Mouse (Mus musculus) adrenal gland, postnatal 36 days (tissue): Measurements from ENCODE around the gene Gm28047. TPM values are rescaled to one million over a fixed set of nuclear protein-coding genes. Genes with fewer than 3 reads are reported as not detected.
A peak's percentile ranks its signal among the peaks of the same experiment; 100 is the strongest.
"Not testable (repeated sequence)": the region's sequence is repeated elsewhere in the genome, so short reads cannot be mapped to it uniquely, and the experiment has no call there.

Source experiments
- DNase-seq, 2 experiments: peaks; one replicate each; pipeline ENCODE4 v3.0.0; 2021; ENCODE audit warnings: mixed read lengths in 1 of 2
- long read RNA-seq, 2 experiments: library from polyadenylated mRNA; stranded (forward); transcript quantifications; one replicate each; pipeline ENCODE4 v2.0.0; 2021; ENCODE audit warnings: borderline sequencing depth in 2 of 2
- total RNA-seq, 2 experiments: library from RNA; stranded (reverse); gene quantifications; 2 replicates each; pipeline ENCODE4 v1.2.3; 2021

Gene Gm28047
- 1 to 10 TPM; 1.2 to 1.4 TPM for total RNA-seq
- long read RNA-seq, experiment 1, result 0 reads
- long read RNA-seq, experiment 2, partial matches to known transcripts, result 3 of 3 reads
- long read RNA-seq, experiment 2, other reads (novel, unspliced or antisense), result 0 of 3 reads

DNA sequence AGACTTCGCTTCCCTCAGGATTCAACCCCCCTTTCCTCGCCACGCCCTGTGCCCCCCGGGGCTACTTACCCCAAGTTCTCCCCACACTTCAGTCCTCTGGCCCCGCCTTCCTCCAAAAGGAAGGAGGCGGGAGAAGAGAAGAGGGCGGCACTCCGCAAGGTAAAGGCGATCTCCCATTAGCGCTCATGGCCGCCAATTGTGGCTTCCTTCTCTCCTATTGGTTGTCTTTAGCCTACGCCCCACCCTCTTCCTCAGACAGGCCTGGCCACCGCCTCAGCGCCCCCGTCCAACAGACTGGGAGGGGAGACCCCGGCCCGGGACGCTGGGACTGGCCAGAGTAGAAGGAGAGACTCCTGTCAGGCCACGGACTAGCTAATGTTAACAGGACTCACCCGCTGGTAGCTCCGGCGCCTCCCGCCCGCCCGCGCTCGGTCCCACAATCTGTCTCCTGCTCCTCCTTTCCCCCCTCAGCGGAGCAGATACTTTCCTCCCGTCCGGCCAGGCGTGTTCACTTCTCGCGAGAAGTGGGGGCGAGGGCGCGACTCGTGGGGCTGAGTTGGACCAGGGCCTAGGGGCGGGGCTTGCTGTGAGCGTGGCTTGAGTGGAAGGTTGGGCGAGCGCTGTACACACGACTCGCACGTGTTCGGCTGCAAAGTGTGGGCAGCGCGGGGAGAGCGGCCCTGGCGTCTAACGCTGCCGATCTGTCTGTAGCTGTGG is at the start of gene Gm28047, which contains the start of gene Atf7:
Gene Gm28047, minus strand, starts transcription at position 98 of the 717 bp plus-strand sequence.
Gene Atf7, minus strand, starts transcription at position 495 of the 717 bp plus-strand sequence.
- peak; percentile 100 for DNase-seq

DNA sequence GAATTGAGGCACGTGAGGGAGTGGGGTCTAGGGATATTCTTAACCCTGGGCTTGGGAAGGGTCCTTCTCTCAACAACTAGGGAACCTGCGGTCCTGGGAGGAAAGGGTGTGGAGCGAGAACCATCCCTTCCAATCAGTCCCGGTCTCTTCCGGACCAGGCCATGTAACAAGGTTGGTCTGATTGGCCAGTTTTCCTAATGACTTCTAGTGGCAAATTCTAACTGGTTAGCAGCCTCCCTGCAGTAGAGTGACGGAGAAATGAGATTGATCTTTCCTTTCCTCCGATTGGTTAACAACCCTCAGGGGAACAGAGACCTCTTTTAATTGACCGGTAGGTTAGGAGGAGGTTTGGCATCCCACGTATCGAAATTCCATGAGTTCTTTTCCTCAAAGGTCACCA is 48.7 kb upstream of the Gm28047 start:
- peak; percentile 37 to 59 for DNase-seq

DNA sequence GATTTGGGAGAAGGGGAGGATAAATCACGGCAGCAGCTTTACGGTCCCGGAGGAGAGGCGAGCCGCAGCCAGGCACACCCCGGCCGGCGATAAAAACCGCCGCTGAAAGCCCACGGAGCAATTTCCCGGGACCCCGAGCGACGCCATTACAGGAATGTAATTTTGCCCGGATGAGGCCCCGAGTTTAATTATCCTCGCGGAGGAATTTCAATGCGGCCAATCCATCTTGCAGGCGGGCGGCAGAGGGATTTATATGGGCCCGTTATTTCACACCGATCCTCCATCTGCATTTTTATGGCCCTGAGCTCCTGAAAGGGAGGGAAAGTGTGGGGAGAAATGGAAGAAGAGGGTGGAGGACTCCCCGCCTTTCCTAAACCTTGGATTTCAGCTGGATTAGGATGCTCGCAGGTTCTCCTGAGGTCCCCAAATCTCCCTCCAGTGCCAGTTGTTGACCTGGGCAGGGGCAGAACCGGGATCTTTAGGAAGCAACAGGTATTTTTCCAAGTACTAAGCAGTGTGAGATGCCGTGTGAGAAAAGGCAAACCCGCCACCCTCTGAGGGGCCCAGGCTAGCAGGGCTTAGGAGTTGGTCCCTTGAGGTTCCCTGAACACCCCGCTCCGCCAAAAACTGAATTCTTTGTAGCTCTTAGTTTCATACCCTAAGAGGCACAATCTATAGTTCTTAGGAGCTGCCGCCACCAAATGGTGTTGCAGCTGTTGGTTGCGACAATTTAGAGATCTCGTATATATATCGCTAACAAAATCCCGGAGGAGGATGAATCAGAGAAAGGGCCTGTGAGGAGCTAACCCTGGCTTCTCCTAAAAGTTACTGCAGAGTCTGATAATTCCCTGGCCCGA is 47.6 kb upstream of the Gm28047 start, which contains the start of gene Atp5g2:
Gene Atp5g2, minus strand, starts transcription at position 138 of the 857 bp plus-strand sequence.
- DNase-seq, result peak; percentile 45 to 47

DNA sequence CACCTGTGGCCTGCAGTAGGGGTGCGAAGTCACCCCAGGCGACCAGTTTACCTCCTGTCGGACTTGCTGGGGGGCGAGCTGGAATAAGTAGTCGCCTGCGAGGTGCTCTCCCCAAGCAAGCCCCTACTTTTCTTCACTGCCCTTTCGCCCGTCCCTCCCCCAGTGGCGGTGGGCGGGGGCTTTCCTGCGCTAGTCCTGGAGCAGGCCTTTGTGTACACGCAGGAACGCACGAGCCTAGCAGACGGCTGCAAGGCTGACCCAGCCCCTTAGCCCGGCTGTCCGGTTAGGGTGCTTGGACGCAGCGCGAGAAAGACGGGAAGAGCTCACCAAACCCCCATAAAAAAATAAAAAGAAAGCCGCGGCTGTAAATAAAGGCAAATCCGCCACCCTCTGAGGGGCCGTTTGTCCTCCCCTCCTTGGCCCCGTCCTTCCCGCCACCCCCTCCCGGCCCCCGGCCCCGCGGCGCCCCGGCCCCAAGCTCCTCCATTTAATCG is 46.9 kb upstream of the Gm28047 start:
- DNase-seq, result peak; percentile 90 to 95

DNA sequence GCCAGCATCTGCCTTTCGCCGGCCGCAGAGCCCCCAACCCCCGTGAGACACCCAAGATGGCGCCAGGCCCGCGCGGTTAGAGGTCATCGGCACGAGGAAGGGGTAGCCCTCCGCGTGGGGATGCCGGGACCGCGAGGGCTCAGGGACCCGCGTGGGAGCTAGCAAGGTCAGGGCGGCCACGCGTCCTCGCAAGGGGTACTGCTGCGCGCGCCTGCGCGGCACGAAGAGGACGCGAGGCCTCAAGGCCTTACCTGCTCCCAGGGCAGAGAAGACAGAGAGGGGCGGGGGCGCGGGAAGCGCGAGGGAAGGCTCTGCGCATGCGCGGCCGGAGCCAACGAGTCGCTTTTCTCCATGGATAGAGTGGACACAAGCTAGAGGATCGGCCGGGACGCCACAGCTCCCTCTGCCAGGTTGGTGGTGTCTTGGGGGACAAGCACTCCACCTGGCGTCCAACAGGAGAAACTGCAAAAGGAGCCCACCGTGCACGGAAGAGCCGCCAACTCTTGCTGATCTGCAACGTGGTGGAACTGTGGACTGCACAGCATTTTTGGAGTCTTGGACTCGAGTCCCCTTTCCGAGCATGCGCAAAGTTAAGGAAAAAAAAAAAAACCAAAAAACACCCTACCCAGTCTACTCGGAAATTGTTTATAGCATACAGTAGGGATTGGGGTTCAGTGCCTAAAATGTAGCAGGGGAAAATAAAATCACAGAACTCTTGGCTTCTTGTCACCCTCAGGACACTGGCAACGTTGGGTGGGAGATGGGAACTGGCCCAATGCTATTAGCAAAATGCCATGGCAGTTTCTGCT is 46.1 kb upstream of the Gm28047 start:
- DNase-seq, result peak; percentile 96 to 97

DNA sequence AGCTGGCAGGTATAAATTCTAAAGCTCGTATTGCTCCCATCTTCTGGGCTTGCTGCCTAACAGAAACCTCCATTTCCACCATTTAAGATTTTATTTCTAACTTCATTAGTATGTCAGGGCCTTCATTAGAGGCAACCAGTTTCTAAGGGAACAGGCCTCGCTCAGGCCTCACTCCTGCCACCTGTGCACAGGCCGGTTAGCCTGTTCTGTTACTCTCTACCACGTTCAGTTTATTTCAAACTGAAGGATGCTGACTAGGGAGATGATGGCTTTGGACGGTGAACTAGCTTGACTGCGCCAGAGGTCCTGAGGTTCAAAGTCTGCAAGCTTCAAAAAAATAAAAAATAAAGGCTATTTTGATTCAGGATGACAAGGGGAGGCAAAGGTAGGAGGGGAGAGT is 45.4 kb upstream of the Gm28047 start:
- peak; percentile 10 to 17 for DNase-seq

DNA sequence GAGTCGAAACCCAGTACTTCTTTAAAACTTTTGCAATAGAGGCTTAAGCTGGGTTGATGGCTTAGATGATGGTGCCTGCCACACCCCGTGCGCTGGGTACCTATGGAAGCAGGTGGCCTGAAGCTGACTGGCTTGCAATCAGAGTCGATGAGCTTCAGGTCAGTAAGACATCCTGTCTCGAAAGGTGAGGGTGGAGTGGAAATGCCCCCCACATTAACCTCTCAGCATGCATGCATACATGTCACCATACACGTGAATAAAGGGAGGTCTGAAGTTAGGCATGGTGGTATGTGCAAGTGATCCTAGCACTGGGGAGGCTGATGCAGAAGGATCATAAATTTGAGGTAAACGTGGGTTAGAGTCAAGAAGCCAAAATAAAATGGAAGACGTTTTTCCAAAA is 44.7 kb upstream of the Gm28047 start:
- DNase-seq, result no peak

DNA sequence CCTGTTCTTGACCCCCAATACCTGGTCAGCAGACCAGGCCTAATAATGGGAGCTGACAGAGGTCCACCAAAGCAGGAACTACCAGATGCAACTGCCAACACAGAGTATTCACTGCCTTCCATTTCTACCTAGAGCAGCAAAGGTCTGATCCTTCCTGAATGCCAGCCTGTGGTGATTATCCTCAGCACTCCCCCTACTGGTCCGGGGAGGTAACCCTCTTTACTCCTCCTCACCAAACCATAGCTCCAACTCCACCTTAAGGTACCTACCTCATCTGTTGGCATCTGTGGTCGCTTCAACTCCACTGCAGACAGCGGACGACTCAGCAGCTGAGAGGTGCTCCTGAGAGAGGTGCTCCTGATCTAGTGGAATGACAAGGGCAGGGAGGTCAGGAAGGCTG is 40.6 kb upstream of the Gm28047 start:
- DNase-seq, result peak; percentile 42 to 77

DNA sequence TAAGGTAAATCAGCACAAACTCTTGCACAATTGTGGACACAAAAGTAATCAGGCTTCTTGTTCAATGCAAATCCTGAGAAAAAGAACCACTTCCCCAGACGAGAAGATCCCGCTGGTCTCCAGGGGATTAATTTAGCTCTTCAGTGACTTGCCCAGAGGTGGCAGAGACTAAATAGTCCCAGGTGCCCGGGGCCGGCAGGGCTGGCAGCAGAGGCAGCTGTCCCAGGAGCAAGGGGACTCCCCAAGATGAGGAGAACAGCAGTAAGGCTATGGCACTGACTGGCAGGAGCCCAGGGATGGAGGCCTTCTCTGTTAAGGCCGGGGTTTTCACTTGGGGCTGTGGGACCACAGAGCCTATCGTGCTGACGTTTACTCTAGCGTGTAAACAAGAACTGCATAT is 39.0 kb upstream of the Gm28047 start:
- no peak for DNase-seq

DNA sequence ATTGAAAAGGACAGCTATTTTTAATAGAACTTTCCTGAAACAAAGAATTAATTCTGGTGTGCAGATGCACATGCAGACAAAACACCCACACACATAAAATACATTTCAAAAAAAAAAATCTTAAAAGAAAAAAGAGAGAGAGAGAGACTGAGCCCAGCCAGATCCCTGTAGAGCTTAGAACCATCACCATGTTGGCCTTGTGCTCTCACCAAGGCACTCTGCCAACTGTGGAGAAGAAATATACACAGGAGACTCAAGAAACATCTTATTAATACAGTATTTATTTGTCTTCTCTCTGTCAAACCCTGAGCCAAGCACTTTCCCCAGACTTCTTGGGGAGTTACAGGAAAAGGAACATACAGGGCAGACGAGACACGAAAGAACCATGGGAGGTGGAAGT is 37.7 kb upstream of the Gm28047 start:
- DNase-seq, result not testable (repeated sequence)

DNA sequence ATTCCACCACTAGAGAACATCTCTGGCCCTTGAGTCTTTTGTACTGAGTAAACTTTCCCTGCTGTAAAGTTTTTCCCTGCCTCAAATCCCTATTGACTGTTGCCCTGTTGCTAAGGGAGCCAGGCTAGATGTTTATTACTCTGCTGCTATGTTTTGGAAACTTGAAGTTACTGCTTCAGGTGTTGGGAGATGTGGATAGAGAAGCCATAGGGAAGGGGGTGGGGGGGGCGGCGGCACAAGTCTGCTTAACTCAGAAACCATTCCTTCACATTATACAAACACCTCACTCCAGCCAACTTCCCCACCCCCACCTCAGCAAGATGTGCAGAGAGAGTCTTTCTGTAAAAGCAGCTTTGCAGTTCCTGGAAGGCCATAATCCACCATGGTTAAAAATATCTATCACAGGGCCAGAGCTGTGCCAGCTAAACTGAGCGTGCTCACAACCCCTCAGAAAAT is 33.1 kb upstream of the Gm28047 start:
- no peak for DNase-seq

DNA sequence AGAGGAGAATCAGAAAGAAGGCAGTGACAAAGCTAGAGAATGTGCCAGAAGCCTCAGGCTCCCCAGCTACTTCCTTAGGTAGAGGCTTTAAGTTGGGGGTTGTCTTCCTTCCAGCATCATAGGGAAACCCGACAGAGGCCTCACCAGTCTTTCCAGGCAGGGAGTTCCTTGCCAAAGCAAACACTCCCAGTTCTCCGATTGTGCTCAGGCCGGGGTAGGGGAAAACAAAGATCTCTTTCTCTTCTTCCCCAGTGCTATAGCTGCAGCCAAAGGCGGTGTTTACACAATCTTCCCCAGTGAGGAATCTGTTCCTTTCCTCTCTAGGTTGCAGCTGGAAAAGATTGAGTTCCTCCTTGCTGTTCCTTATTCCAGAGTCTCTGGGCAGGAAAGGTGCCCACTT is 31.8 kb upstream of the Gm28047 start:
- DNase-seq, result no peak

DNA sequence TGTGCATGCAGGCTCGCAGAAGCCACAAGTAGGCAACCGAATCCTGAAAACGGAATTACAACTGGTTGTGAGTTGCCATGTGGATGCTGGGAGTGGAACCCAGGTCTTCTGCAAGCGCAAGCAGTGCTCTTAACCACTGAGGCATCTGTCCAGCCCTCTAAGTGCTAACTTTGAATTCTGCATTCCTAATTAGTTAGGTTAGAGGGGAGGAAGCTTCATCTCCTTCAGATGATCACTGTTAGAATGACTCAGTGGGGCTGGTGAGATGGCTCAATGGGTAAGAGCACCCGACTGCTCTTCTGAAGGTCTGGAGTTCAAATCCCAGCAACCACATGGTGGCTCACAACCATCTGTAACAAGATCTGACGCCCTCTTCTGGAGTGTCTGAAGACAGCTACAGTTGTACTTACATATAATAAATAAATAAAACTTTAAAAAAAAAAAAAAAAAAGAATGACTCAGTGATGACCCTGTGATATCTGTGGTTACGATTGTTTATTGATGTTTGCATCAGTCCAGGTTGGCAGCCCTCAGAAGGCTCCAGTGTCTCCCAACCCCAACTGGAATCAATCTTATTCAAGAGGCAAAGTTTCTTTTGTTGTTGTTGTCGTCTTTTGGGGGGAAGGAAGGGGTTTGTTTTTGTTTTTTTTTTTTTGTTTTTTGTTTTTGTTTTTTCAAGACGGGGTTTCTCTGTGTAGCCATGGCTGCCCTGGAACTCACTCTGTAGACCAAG is 27.2 kb upstream of the Gm28047 start:
- DNase-seq, result not testable (repeated sequence)

DNA sequence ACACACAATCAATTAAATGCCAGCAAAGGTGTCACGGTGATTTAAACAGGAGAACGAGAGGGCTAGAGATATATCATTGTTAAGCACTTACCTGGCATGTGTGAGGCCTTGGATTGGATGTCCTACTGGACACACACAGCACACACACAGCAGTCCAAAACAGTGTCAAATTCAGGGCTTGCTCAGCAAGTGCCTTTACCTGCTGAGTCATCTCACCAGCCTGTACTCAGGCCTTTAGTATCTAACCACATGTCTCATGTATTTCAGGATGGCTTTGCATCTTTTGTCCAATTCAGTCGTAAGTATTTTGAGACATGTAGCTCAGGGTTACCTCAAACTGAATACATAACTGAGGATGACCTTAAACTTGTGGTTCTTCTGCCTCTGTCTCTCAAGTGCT is 26.2 kb upstream of the Gm28047 start:
- DNase-seq, result no peak

DNA sequence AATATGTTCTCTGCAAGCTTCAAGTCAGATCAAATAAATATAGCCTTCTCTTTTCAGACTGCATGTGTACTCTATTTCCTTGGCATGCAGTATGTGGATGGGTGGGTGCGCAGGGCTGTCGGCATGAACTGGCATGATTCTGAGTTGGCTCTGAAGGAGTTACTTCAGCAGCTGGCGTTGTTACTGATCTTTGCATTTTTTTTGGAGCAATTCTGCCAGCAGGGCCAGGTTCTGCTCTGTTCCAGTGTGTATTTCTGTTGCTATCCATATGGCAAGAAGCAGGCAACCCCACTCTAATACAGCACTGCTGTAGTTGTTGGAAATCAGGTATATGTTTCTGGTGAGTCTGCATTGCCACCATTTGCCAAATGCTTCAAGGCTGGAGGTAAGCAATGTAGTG is 10.9 kb upstream of the Gm28047 start:
- DNase-seq, result no peak

DNA sequence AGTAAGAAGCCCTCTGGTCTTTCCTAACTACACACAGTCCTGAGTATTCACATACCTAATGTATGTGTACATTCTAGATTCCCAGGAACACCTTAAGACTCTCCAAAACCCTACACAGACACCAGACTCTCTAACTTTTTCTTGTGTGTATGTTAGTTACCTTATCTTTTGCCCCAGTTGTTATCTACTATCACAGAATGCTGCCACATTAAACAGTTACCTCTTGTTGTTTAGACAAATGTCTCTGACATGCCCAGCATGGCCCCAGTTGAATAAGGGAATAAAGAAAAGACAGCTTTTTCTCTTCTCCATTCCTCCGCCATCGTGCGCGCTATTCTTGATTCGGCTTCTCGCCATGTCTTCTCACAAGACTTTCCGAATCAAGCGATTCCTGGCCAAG is 9.8 kb upstream of the Gm28047 start:
- no peak for DNase-seq

DNA sequence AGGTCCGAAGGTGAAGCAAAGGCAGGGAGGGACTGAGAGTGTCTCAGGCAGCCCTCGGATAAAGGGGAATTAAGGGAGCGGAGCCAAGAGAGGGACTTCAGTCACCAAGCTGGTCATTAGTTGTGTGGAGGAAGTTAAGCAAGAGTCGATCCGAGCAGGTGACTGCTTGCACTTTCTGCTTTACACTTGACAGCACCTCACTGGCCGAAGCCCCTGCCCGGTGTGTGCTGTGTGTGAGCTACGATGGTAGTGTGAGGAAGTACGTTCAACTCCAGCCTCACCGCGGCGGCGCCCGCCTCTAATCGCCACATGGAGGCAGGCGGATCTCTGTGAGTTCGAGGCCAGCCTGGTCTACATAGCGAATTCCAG is 804 bp upstream of the Gm28047 start:
- peak in 1 of 2 experiments; percentile 46 for DNase-seq

DNA sequence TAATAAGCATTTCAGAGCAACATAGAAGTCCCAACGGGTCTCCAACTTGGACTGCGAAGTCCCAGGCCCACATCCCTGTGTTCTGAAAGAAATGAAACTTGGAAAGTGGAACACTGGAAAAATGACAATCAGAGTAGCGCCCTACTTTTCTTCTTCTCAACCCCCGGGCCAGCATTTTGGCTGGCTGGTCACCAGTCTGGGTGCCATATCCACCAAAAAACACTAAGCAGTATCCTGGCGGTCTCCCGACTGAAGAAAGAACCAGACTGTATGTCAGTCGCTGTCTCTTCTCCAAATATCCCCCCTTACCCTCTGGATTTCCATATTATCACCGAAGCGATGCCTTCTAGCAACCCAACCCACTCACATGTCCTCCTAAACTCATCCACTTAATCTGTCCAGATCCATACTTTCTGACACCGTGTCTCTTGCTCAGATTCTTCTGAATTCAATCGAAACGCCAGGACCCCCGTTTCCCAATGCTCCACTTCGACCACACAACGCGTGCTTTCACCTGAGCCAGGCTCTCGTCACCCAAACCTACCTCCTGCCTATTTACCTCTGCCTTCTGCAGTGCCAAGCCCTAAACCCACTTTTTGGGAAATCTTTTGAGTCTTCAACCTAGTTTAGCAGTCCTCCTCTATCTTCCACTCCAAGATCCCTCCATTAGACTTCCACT is 437 bp downstream of the Gm28047 start:
- DNase-seq, result peak; percentile 2 to 28

DNA sequence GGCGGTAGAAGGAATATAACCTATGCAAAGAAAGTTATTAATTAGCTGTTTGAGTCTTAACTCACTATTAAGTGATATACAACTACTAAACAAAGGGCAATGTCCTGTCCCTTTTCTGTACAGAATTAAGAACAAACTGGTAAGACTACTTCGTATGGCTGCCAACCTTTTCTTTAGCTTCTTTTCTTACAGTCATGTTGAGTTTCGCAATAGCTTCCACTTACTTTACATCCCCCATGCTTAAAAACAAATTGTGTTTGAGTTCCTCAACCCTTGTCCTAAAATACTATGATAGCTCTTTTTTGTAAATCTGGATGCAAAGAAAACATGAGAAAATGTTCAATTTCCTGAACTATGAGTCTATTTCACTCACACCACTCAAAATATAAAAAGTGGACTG is 1.7 kb downstream of the Gm28047 start:
- no peak for DNase-seq

DNA sequence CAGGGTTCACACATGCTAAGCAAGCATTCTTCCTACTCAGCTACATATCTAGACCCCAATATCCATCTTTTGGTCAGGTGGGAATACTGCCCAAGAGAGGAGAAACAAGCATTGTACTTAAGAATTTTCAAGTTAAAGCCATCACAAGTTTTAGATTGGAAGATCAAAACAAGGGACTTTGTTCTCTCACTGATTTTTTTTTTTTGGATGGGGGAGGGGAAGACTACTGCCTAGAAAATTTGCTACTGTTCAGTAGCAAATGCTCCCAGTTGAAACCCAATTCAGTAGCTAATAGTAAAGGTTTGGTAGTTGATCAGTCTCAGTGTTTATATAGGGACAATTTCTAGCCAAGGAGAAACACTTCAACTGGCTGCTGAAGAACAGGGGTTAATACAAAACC is 2.3 kb downstream of the Gm28047 start:
- DNase-seq, result no peak

DNA sequence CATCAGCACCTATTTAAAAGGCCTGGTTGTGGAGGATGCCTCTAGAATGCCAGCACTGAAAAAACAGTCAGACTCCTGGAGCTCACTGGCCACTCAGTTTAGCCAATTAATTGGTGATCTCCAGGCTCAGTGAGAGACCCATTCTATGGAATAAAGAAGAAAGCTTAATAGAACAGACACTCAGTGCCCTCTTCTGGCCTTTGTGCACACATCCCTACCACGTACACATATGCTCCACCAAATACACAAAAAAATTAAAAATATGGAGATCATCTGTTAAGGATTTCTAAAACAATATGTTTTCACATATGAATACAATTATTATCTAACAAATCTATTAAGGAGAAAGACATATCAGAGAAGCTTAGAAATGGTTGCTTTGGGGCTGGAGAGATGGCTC is 4.1 kb downstream of the Gm28047 start:
- DNase-seq, result no peak
